Mouse (Mus musculus): ENCODE measurements around the gene Apob. TPM values are rescaled to one million over a fixed set of nuclear protein-coding genes. Genes with fewer than 3 reads are reported as not detected.
"Not testable (repeated sequence)": the region's sequence is repeated elsewhere in the genome, so short reads cannot be mapped to it uniquely, and the experiment has no call there.

Apob gene
- polyA plus RNA-seq, 1 experiment = 0.01 TPM

- no peak for TF ChIP-seq MAX (IDR thresholded peaks at IDR 0.05; ENCODE audit: low read depth)
- no peak for TF ChIP-seq E2F4 (IDR thresholded peaks at IDR 0.05; ENCODE audit: insufficient read depth)
- no peak for TF ChIP-seq TCF12 (IDR thresholded peaks at IDR 0.05; ENCODE audit: insufficient read depth, poor library complexity, severe bottlenecking)
- no peak for TF ChIP-seq REST (IDR thresholded peaks at IDR 0.05; ENCODE audit: insufficient read depth, insufficient read length)
- no peak for TF ChIP-seq POLR2AphosphoS2 (IDR thresholded peaks at IDR 0.05; ENCODE audit: insufficient read length, low read depth)
- TF ChIP-seq MYOD1 (IDR thresholded peaks at IDR 0.05; ENCODE audit: control insufficient read depth in 1 of 3, insufficient read length in 2 of 3, low read depth in 2 of 3) = no peak
- no peak for TF ChIP-seq SRF (IDR thresholded peaks at IDR 0.05; ENCODE audit: control insufficient read depth, insufficient read length, low read depth)
- no peak for TF ChIP-seq TCF3 (IDR thresholded peaks at IDR 0.05; ENCODE audit: insufficient read length, low read depth)
- TF ChIP-seq POLR2A (IDR thresholded peaks at IDR 0.05; ENCODE audit: insufficient read length, low read depth) = no peak
- no peak for TF ChIP-seq CEBPB (IDR thresholded peaks at IDR 0.05; ENCODE audit: insufficient read depth, poor library complexity, severe bottlenecking)
- TF ChIP-seq USF1 (IDR thresholded peaks at IDR 0.05; ENCODE audit: low read depth) = no peak
- TF ChIP-seq MYOG (IDR thresholded peaks at IDR 0.05; ENCODE audit: control insufficient read depth in 1 of 3, insufficient read depth in 1 of 3, insufficient read length in 2 of 3, low read depth in 2 of 3) = no peak
- H3K79me2 ChIP-seq (ENCODE audit: control insufficient read depth, insufficient read depth) = no peaks in the 10 kb centered on the region
- no peak overlapping the region for H3ac ChIP-seq (ENCODE audit: control insufficient read depth, insufficient read length)
- H3K27me3 ChIP-seq (ENCODE audit: control insufficient read depth, insufficient read depth, insufficient read length) = no peaks in the 10 kb centered on the region
- H3K4me2 ChIP-seq (ENCODE audit: low read depth) = no peak overlapping the region
- H3K36me3 ChIP-seq (ENCODE audit: control insufficient read depth, insufficient read depth) = no peaks in the 10 kb centered on the region
- no peak overlapping the region for H3K4me3 ChIP-seq
Observed at GRCm38 (mm10) chr12:7990804-7991203, 13.4 kb downstream of the Apob start.

GRCm38 (mm10) chr12:7991570-7991969, 14.1 kb downstream of the Apob start:
- no peak for TF ChIP-seq CEBPB (IDR thresholded peaks at IDR 0.05; ENCODE audit: insufficient read depth, poor library complexity, severe bottlenecking)
- no peak for TF ChIP-seq MYOD1 (IDR thresholded peaks at IDR 0.05; ENCODE audit: control insufficient read depth in 1 of 3, insufficient read length in 2 of 3, low read depth in 2 of 3)
- TF ChIP-seq MYOG (IDR thresholded peaks at IDR 0.05; ENCODE audit: control insufficient read depth in 1 of 3, insufficient read depth in 1 of 3, insufficient read length in 2 of 3, low read depth in 2 of 3) = no peak
- TF ChIP-seq USF1 (IDR thresholded peaks at IDR 0.05; ENCODE audit: low read depth) = no peak
- TF ChIP-seq MAX (IDR thresholded peaks at IDR 0.05; ENCODE audit: low read depth) = no peak
- no peak for TF ChIP-seq REST (IDR thresholded peaks at IDR 0.05; ENCODE audit: insufficient read depth, insufficient read length)
- no peak for TF ChIP-seq TCF3 (IDR thresholded peaks at IDR 0.05; ENCODE audit: insufficient read length, low read depth)
- TF ChIP-seq POLR2A (IDR thresholded peaks at IDR 0.05; ENCODE audit: insufficient read length, low read depth) = no peak
- no peaks in the 10 kb centered on the region for H3K27me3 ChIP-seq (ENCODE audit: control insufficient read depth, insufficient read depth, insufficient read length)
- H3K36me3 ChIP-seq (ENCODE audit: control insufficient read depth, insufficient read depth) = no peaks in the 10 kb centered on the region
- H3K4me2 ChIP-seq (ENCODE audit: low read depth) = no peak overlapping the region
- H3K79me2 ChIP-seq (ENCODE audit: control insufficient read depth, insufficient read depth) = no peaks in the 10 kb centered on the region
- no peak overlapping the region for H3ac ChIP-seq (ENCODE audit: control insufficient read depth, insufficient read length)
- no peak overlapping the region for H3K4me3 ChIP-seq

- H3K79me2 ChIP-seq (ENCODE audit: control insufficient read depth, insufficient read depth) = no peaks in the 10 kb centered on the region
- no peak for TF ChIP-seq MYOD1 (IDR thresholded peaks at IDR 0.05; ENCODE audit: control insufficient read depth in 1 of 3, insufficient read length in 2 of 3, low read depth in 2 of 3)
- TF ChIP-seq REST (IDR thresholded peaks at IDR 0.05; ENCODE audit: insufficient read depth, insufficient read length) = no peak
- no peak for TF ChIP-seq POLR2AphosphoS2 (IDR thresholded peaks at IDR 0.05; ENCODE audit: insufficient read length, low read depth)
- TF ChIP-seq TCF3 (IDR thresholded peaks at IDR 0.05; ENCODE audit: insufficient read length, low read depth) = no peak
- no peak for TF ChIP-seq POLR2A (IDR thresholded peaks at IDR 0.05; ENCODE audit: insufficient read length, low read depth)
- TF ChIP-seq USF1 (IDR thresholded peaks at IDR 0.05; ENCODE audit: low read depth) = no peak
- TF ChIP-seq CEBPB (IDR thresholded peaks at IDR 0.05; ENCODE audit: insufficient read depth, poor library complexity, severe bottlenecking) = no peak
- TF ChIP-seq TCF12 (IDR thresholded peaks at IDR 0.05; ENCODE audit: insufficient read depth, poor library complexity, severe bottlenecking) = no peak
- TF ChIP-seq E2F4 (IDR thresholded peaks at IDR 0.05; ENCODE audit: insufficient read depth) = no peak
- TF ChIP-seq MYOG (IDR thresholded peaks at IDR 0.05; ENCODE audit: control insufficient read depth in 1 of 3, insufficient read depth in 1 of 3, insufficient read length in 2 of 3, low read depth in 2 of 3) = no peak
- no peak for TF ChIP-seq MAX (IDR thresholded peaks at IDR 0.05; ENCODE audit: low read depth)
- TF ChIP-seq SRF (IDR thresholded peaks at IDR 0.05; ENCODE audit: control insufficient read depth, insufficient read length, low read depth) = no peak
- H3ac ChIP-seq (ENCODE audit: control insufficient read depth, insufficient read length) = no peak overlapping the region
- no peak overlapping the region for H3K4me3 ChIP-seq
- no peaks in the 10 kb centered on the region for H3K27me3 ChIP-seq (ENCODE audit: control insufficient read depth, insufficient read depth, insufficient read length)
- H3K36me3 ChIP-seq (ENCODE audit: control insufficient read depth, insufficient read depth) = no peaks in the 10 kb centered on the region
- no peak overlapping the region for H3K4me2 ChIP-seq (ENCODE audit: low read depth)
Observed at GRCm38 (mm10) chr12:8020931-8021330, 43.5 kb downstream of the Apob start.

- no peaks in the 10 kb centered on the region for H3K27me3 ChIP-seq (ENCODE audit: control insufficient read depth, insufficient read depth, insufficient read length)
- H3K4me2 ChIP-seq (ENCODE audit: low read depth) = no peak overlapping the region
- H3K4me3 ChIP-seq = no peak overlapping the region
- no peaks in the 10 kb centered on the region for H3K79me2 ChIP-seq (ENCODE audit: control insufficient read depth, insufficient read depth)
- H3K36me3 ChIP-seq (ENCODE audit: control insufficient read depth, insufficient read depth) = no peaks in the 10 kb centered on the region
- TF ChIP-seq CEBPB (IDR thresholded peaks at IDR 0.05; ENCODE audit: insufficient read depth, poor library complexity, severe bottlenecking) (no peak), TCF3 (IDR thresholded peaks at IDR 0.05; ENCODE audit: insufficient read length, low read depth) (no peak), POLR2AphosphoS2 (IDR thresholded peaks at IDR 0.05; ENCODE audit: insufficient read length, low read depth) (no peak)
- H3ac ChIP-seq (ENCODE audit: control insufficient read depth, insufficient read length) = no peak overlapping the region
Observed at GRCm38 (mm10) chr12:8029520-8029919, 52.1 kb downstream of the Apob start.

- H3K4me2 ChIP-seq (ENCODE audit: low read depth) = no peak overlapping the region
- H3ac ChIP-seq (ENCODE audit: control insufficient read depth, insufficient read length) = no peak overlapping the region
- no peaks in the 10 kb centered on the region for H3K36me3 ChIP-seq (ENCODE audit: control insufficient read depth, insufficient read depth)
- TF ChIP-seq POLR2A (IDR thresholded peaks at IDR 0.05; ENCODE audit: insufficient read length, low read depth) = no peak
- TF ChIP-seq TCF12 (IDR thresholded peaks at IDR 0.05; ENCODE audit: insufficient read depth, poor library complexity, severe bottlenecking) = no peak
- TF ChIP-seq MAX (IDR thresholded peaks at IDR 0.05; ENCODE audit: low read depth) = no peak
- TF ChIP-seq TCF3 (IDR thresholded peaks at IDR 0.05; ENCODE audit: insufficient read length, low read depth) = no peak
- no peak for TF ChIP-seq USF1 (IDR thresholded peaks at IDR 0.05; ENCODE audit: low read depth)
- no peak for TF ChIP-seq E2F4 (IDR thresholded peaks at IDR 0.05; ENCODE audit: insufficient read depth)
- TF ChIP-seq MYOG (IDR thresholded peaks at IDR 0.05; ENCODE audit: control insufficient read depth in 1 of 3, insufficient read depth in 1 of 3, insufficient read length in 2 of 3, low read depth in 2 of 3) = no peak
- no peak for TF ChIP-seq SRF (IDR thresholded peaks at IDR 0.05; ENCODE audit: control insufficient read depth, insufficient read length, low read depth)
- TF ChIP-seq REST (IDR thresholded peaks at IDR 0.05; ENCODE audit: insufficient read depth, insufficient read length) = no peak
- no peak for TF ChIP-seq POLR2AphosphoS2 (IDR thresholded peaks at IDR 0.05; ENCODE audit: insufficient read length, low read depth)
- no peak for TF ChIP-seq CEBPB (IDR thresholded peaks at IDR 0.05; ENCODE audit: insufficient read depth, poor library complexity, severe bottlenecking)
- TF ChIP-seq MYOD1 (IDR thresholded peaks at IDR 0.05; ENCODE audit: control insufficient read depth in 1 of 3, insufficient read length in 2 of 3, low read depth in 2 of 3) = no peak
- H3K4me3 ChIP-seq = no peak overlapping the region
- H3K27me3 ChIP-seq (ENCODE audit: control insufficient read depth, insufficient read depth, insufficient read length) = no peaks in the 10 kb centered on the region
- H3K79me2 ChIP-seq (ENCODE audit: control insufficient read depth, insufficient read depth) = no peaks in the 10 kb centered on the region
Observed at GRCm38 (mm10) chr12:8030057-8030456, 52.6 kb downstream of the Apob start.

GRCm38 (mm10) chr12:8031169-8031568, 53.7 kb downstream of the Apob start:
- not testable (repeated sequence) for H3K79me2 ChIP-seq (ENCODE audit: control insufficient read depth, insufficient read depth); H3K4me2 ChIP-seq (ENCODE audit: low read depth); H3K4me3 ChIP-seq; H3ac ChIP-seq (ENCODE audit: control insufficient read depth, insufficient read length); H3K27me3 ChIP-seq (ENCODE audit: control insufficient read depth, insufficient read depth, insufficient read length); H3K36me3 ChIP-seq (ENCODE audit: control insufficient read depth, insufficient read depth)

Data from myocyte (in vitro differentiated cells).